Mouse (Mus musculus) forebrain, embryonic 14.5 days (tissue): ENCODE data around the gene Slc4a1. TPM values are rescaled to one million over a fixed set of nuclear protein-coding genes. Genes with fewer than 3 reads are reported as not detected.
A peak's percentile ranks its signal among the peaks of the same experiment; 100 is the strongest.
"Not testable (repeated sequence)": the region's sequence is repeated elsewhere in the genome, so short reads cannot be mapped to it uniquely, and the experiment has no call there.

Experiments
- ATAC-seq: fragments of 200-750 bp; cut with Nextera tagmentation; 2 replicates; pipeline ENCODE4 v1.8.0; 2017; ENCODE audit warnings: mild to moderate bottlenecking, moderate library complexity
- DNase-seq: peaks from one replicate; pipeline ENCODE4 v3.0.0-alpha.2; 2015; ENCODE audit warnings: low spot score
- H3K27ac ChIP-seq: fragments of 300-500 bp; sonication (generic); 2 replicates; pipeline ENCODE4 v1.5.1; 2014; ENCODE audit warnings: low read depth, mild to moderate bottlenecking, control low read depth, low read length, moderate library complexity
- H3K27me3 ChIP-seq: fragments of 300-500 bp; sonication (generic); replicated peaks from 2 replicates; pipeline ENCODE4 v1.6.1; 2014; ENCODE audit warnings: low read length, control low read depth, mixed read lengths; ENCODE audit not compliant: control insufficient read depth, insufficient read depth
- H3K36me3 ChIP-seq: fragments of 300-500 bp; sonication (generic); 2 replicates; pipeline ENCODE4 v1.6.1; 2014; ENCODE audit warnings: low read length, control low read depth; ENCODE audit not compliant: control insufficient read depth, insufficient read depth
- H3K4me1 ChIP-seq: fragments of 300-500 bp; sonication (generic); 2 replicates; pipeline ENCODE4 v1.6.1; 2014; ENCODE audit warnings: antibody characterized with exemption, low read length, control low read depth; ENCODE audit not compliant: control insufficient read depth, insufficient read depth
- H3K4me2 ChIP-seq: fragments of 300-500 bp; sonication (generic); 2 replicates; pipeline ENCODE4 v1.6.1; 2014; ENCODE audit warnings: mild to moderate bottlenecking, control low read depth, low read length
- H3K4me3 ChIP-seq: fragments of 300-500 bp; sonication (generic); 2 replicates; pipeline ENCODE4 v1.5.1; 2014; ENCODE audit warnings: low read depth, low read length, control low read depth
- H3K9ac ChIP-seq: fragments of 300-500 bp; sonication (generic); 2 replicates; pipeline ENCODE4 v1.6.1; 2014; ENCODE audit warnings: mild to moderate bottlenecking, low read length, control low read depth, moderate library complexity
- H3K9me3 ChIP-seq: fragments of 300-500 bp; sonication (generic); replicated peaks from 2 replicates; pipeline ENCODE4 v1.6.1; 2016; ENCODE audit warnings: low read length, control low read depth, mixed read lengths; ENCODE audit not compliant: control insufficient read depth
- WGBS: fragments of 180-500 bp; shearing (Covaris S2); extraction: QIAGEN DNeasy Blood & Tissue Kit; methylation state at CpG from one replicate; pipeline ENCODE4 v1.1.7; 2014; 5-methylcytosine and 5-hydroxymethylcytosine counted together
- polyA plus RNA-seq: library from polyadenylated mRNA; unstranded; fragments of >200 nt; fragmentation: Nextera tagmentation; extraction: Ambion mirVana; gene quantifications from 2 replicates; pipeline ENCODE4 v1.2.1, GENCODE M21; 2014

The Slc4a1 gene
- polyA plus RNA-seq: 1.8 and 2.1 TPM in 2 replicates

DNA sequence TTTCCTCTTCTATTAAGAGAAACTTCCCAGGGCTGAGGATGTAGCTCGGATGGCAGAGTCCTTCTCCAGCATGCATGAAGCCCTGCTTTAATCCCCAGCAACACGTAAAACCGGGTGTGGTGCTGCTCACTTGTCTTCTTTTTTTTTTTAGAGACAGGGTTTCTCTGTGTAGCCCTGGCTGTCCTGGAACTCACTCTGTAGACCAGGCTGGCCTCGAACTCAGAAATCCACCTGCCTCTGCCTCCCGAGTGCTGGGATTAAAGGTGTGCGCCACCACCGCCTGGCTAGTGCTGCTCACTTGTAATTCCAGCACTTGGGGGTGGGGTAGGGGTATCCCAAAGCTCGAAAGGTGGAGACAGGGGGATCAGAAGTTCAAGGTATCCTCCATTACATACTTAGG, at the start of gene Slc4a1:
Gene Slc4a1 (minus strand): TSS at position 101 of the 400 bp plus-strand sequence.
- not testable (repeated sequence) for ATAC-seq, H3K4me3 ChIP-seq, DNase-seq, H3K4me2 ChIP-seq, H3K9ac ChIP-seq, H3K4me1 ChIP-seq, H3K36me3 ChIP-seq, H3K27ac ChIP-seq, H3K9me3 ChIP-seq, H3K27me3 ChIP-seq
- WGBS: 82% methylated on average over 8 of the region's 8 CpGs

DNA sequence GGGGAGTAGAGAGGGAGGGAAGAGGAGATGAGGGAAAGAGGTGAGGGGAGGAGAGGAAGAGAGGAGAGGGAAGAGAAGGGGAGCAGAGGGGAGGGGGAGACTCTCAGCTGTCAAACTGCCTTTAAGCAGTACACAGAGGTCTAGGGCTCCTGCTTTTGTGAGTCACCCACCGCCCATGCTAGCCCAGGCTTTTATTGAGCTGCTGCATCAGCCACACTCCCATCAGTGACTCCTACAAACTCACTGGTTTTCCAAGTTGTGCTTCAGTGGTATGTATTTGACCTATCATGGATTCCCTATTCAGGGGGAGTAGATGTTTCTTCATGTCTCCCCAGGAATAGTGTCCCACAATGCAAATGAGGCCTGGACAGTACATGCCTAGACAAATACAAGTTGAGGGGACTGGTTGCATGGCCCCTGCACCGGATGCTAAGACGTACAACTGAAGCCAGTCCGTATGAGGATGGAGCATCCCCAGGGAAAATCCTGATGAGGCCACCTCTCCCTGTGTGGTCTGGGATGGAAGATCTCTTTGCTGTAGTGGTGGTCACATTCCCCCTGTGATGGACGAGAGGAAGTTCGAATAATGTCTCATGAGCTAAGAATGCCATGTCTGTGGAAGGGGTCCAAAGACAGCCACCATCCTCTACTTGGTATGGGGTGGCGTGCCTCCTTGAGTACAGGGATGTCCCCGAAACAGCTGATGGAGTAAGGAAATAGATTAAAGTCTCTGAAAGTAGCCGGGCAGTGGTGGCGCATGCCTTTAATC, 49.2 kb upstream of the Slc4a1 start:
- H3K27me3 ChIP-seq: no peaks in the 10 kb centered on the region
- no peak overlapping the region for H3K9ac ChIP-seq
- ATAC-seq (no peak), DNase-seq (no peak)
- no peak overlapping the region for H3K4me2 ChIP-seq
- no peaks in the 10 kb centered on the region for H3K4me1 ChIP-seq
- H3K4me3 ChIP-seq: no peak overlapping the region
- H3K36me3 ChIP-seq: no peaks in the 10 kb centered on the region
- H3K27ac ChIP-seq: no peak overlapping the region
- 74% methylated on average over 10 of the region's 10 CpGs for WGBS
- H3K9me3 ChIP-seq: no peaks in the 10 kb centered on the region

DNA sequence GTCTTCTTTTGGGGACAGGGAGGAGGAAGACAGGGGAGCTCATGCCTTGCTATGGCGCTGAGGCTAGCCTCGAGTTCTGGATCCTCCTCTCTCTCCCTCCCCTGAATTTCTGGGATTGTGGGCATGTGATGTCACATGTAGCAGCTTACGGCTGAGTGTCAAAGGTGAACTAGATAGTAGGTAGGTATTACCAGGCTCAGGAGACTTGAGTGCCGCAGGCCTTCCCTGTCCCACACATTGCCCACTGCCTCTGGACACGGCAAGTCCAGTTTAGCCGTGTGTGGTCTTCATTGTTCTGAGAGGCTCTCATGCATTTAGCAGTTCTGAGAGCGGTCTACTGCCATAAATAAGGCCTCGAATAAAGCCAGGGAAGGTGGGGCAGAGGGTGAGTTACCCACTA, 47.1 kb upstream of the Slc4a1 start:
- no peaks in the 10 kb centered on the region for H3K36me3 ChIP-seq
- no peak overlapping the region for H3K4me3 ChIP-seq
- no peak for ATAC-seq
- no peaks in the 10 kb centered on the region for H3K27me3 ChIP-seq
- H3K9me3 ChIP-seq: no peaks in the 10 kb centered on the region
- peaks cover 1% of the 10 kb centered on the region; the same call in 1 of the 2 replicates for H3K4me1 ChIP-seq
- no peak overlapping the region for H3K27ac ChIP-seq
- no peak overlapping the region for H3K9ac ChIP-seq
- 73% methylated on average over 8 of the region's 8 CpGs for WGBS
- H3K4me2 ChIP-seq: no peak overlapping the region
- no peak for DNase-seq

DNA sequence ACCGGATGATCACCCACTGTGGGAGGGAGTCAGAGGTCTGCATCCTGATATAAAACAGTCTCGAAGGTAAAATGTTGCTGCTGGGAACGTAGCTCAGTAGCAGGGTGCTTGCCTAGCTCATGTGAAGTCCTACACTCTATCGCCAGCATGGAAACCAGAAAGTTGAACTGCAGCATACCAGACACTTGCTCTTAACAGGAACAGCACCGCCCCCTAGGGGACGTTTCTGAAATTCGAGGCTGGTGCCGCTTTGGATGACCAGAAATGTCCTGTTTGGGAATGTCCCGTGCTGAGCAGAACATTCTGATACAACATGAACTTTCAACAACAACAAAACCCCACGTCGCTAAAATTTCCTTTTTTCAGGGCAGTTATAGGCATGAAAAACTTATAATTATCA, 45.7 kb upstream of the Slc4a1 start:
- Histone ChIP-seq H3K4me2 (no peak overlapping the region), H3K36me3 (no peaks in the 10 kb centered on the region), H3K9ac (no peak overlapping the region), H3K4me1 (peaks cover 7% of the 10 kb centered on the region), H3K27ac (no peak overlapping the region), H3K9me3 (no peaks in the 10 kb centered on the region), H3K27me3 (no peaks in the 10 kb centered on the region), H3K4me3 (no peak overlapping the region)
- ATAC-seq (peak; percentile 25; the same call in 1 of the 2 replicates), DNase-seq (peak; percentile 96)
- 7% methylated on average over 11 of the region's 11 CpGs for WGBS

DNA sequence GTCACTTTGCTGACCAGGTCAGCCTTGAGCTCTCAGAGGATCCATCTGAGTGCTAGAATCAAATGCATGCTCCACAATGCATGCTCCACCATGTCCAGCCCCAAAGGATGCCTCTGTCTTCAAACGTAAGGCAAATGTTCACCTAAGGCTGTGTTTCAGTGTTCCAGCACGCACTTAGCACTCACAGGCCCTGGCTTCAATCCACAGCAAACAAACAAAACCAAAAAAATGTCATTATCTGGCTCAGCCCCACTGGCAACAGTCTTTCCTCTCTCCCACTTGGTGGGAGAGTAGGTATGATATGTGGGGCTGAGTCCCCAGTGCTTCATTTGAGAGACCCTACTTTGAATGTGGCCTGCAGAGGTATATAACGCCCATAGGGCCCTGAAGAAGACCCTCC, 45.1 kb upstream of the Slc4a1 start:
- WGBS: 91% methylated on average over 3 of the region's 3 CpGs
- Histone ChIP-seq H3K4me3 (no peak overlapping the region), H3K4me2 (no peak overlapping the region), H3K36me3 (no peaks in the 10 kb centered on the region), H3K9me3 (no peaks in the 10 kb centered on the region), H3K4me1 (peaks cover 13% of the 10 kb centered on the region), H3K27me3 (no peaks in the 10 kb centered on the region), H3K9ac (no peak overlapping the region), H3K27ac (no peak overlapping the region)
- DNase-seq (no peak), ATAC-seq (no peak)

DNA sequence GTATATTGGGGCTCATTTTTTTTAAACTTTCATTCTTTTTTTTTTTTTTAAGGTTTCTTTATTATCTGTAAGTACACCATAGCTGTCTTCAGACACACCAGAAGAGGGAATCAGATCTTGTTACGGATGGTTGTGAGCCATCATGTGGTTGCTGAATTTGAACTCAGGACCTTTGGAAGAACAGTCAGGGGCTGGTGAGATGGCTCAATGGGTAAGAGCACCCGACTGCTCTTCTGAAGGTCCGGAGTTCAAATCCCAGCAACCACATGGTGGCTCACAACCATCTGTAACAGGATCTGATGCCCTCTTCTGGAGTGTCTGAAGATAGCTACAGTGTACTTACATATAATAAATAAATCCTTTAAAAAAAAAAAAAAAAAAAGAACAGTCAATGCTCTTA, 44.3 kb upstream of the Slc4a1 start:
- not testable (repeated sequence) for H3K9ac ChIP-seq, H3K4me3 ChIP-seq, H3K27ac ChIP-seq, H3K36me3 ChIP-seq, H3K9me3 ChIP-seq, DNase-seq, H3K27me3 ChIP-seq, H3K4me2 ChIP-seq, ATAC-seq
- WGBS: 90% methylated on average over 3 of the region's 3 CpGs
- peaks cover 14% of the 10 kb centered on the region for H3K4me1 ChIP-seq

DNA sequence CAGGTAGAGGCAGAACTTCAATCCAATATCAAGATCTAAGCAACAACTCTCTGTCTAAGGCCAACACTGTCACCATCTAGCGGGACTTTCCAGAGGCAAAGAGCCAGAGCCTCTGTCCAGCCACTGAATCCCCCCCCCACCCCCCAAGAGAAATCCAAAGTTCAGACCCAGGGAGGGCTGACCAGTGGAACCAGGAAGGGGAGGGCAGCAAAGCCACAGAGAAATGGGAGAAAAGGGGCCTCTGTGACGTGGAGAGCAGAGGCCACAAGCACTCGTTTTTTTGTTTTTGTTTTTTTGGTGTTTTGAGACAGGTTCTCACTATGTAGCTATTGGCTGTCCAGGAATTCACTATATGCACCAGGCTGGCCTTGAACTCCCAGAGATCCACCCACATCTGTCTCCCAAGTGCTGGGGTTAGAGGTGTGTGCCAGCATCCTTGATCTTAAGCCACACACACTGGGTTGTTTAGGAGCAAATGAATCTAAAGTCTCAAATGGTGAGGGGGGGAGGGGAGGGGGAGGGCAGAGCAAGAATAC, 43.9 kb upstream of the Slc4a1 start:
- H3K9me3 ChIP-seq: no peaks in the 10 kb centered on the region
- 0 out of 2 replicates have a peak, but pooled peaks cover 3% of the 10 kb centered on the region for H3K36me3 ChIP-seq
- no peak overlapping the region for H3K4me2 ChIP-seq
- ATAC-seq: no peak
- no peak overlapping the region for H3K9ac ChIP-seq
- no peak overlapping the region for H3K27ac ChIP-seq
- peaks cover 14% of the 10 kb centered on the region for H3K4me1 ChIP-seq
- no peaks in the 10 kb centered on the region for H3K27me3 ChIP-seq
- no peak overlapping the region for H3K4me3 ChIP-seq
- WGBS: 71% methylated on average over 3 of the region's 3 CpGs
- DNase-seq: no peak

DNA sequence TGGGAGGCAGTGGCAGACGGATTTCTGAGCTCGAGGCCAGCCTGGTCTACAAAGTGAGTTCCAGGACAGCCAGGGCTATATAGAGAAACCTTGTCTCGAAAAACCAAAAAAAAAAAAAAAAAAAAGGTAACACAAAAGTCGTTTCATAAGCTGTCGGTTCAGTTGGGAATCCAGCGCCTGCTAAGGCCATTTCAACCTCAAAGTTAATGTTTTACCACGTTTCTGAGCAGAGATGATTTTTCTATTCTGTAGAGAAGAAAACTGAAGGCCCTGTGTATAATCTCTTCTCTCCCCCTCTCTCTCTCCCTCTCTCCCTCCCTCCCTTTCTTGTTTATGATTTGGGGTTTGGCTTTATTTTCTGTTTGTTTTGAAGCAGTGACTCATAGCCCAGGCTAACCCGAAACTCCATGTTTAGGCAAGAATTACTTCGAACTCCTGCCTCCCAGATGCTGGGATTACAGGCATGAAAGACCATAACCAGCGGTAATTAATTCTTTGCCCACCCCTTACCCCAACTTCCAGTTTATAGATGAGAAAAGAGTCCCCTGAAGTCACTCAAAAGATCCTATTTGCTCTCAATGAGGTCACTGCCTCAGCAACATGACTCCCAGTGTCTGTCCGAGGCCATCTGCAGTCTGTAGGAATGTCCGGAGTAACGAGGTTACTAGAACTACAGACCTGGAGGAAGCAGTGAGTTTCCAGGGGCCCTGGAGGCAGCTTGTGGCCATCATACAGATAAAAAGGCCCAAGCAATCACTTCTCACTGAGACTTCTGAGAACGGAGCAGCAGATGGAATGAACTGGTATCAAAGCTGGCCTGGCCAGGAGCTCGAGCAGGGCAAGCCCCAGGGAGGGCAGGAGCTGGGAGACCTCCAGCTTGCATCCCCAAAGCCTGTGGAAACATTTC, 43.1 kb upstream of the Slc4a1 start:
- peak overlapping the region; percentile 22; the same call in 1 of the 2 replicates for H3K9ac ChIP-seq
- 40% methylated on average over 15 of the region's 15 CpGs for WGBS

More for the DNA sequence above, 43.1 kb upstream of the Slc4a1 start:
- ATAC-seq: no peak
- 0 out of 2 replicates have a peak overlapping the region, but pooled peaks have one; percentile 10 for H3K27ac ChIP-seq
- peak overlapping the region; percentile 64; the same call in 1 of the 2 replicates for H3K4me3 ChIP-seq
- peak overlapping the region; percentile 68 for H3K4me2 ChIP-seq
- no peaks in the 10 kb centered on the region for H3K27me3 ChIP-seq
- no peak for DNase-seq
- peaks cover 9% of the 10 kb centered on the region for H3K36me3 ChIP-seq
- H3K9me3 ChIP-seq: no peaks in the 10 kb centered on the region
- H3K4me1 ChIP-seq: peaks cover 14% of the 10 kb centered on the region
